Mouse (Mus musculus): Measurements from ENCODE around the gene Slf2.

The Slf2 gene

GRCm38 (mm10) chr19:44984420-44984819 lies 53.5 kb downstream of the Slf2 start:
- DNase-seq (ENCODE audit: low spot score in 2 of 2) = no peak

GRCm38 (mm10) chr19:44985159-44985988 lies 54.4 kb downstream of the Slf2 start:
- no peak for DNase-seq (ENCODE audit: low spot score in 2 of 2)

GRCm38 (mm10) chr19:44987004-44987403 lies 56.1 kb downstream of the Slf2 start:
- no peak for DNase-seq (ENCODE audit: low spot score in 2 of 2)

GRCm38 (mm10) chr19:44987851-44988250 lies 56.9 kb downstream of the Slf2 start:
- DNase-seq (ENCODE audit: low spot score in 2 of 2) = no peak

- no peak for DNase-seq (ENCODE audit: low spot score in 2 of 2)
Observed at GRCm38 (mm10) chr19:44988321-44988720, 57.4 kb downstream of the Slf2 start.

- no peak for DNase-seq (ENCODE audit: low spot score in 2 of 2)
Observed at GRCm38 (mm10) chr19:44988831-44989566, 58.0 kb downstream of the Slf2 start, which contains the start of gene Sema4g. Sema4g (plus strand) TSS chr19:44989101.

GRCm38 (mm10) chr19:44989567-44990495 lies 58.9 kb downstream of the Slf2 start:
- no peak for DNase-seq (ENCODE audit: low spot score in 2 of 2)

- DNase-seq (ENCODE audit: low spot score in 2 of 2) = no peak
Observed at GRCm38 (mm10) chr19:44991031-44991430, 60.1 kb downstream of the Slf2 start.

- DNase-seq (ENCODE audit: low spot score in 2 of 2) = no peak
Observed at GRCm38 (mm10) chr19:44992246-44992645, 61.3 kb downstream of the Slf2 start.

- DNase-seq (ENCODE audit: low spot score in 2 of 2) = no peak
Observed at GRCm38 (mm10) chr19:44992712-44993111, 61.8 kb downstream of the Slf2 start.

- no peak for DNase-seq (ENCODE audit: low spot score in 2 of 2)
Observed at GRCm38 (mm10) chr19:44997786-44998185, 66.8 kb downstream of the Slf2 start.

- no peak for DNase-seq (ENCODE audit: low spot score in 2 of 2)
Observed at GRCm38 (mm10) chr19:44999647-45000046, 68.7 kb downstream of the Slf2 start.

- DNase-seq (ENCODE audit: low spot score in 2 of 2) = no peak
Observed at GRCm38 (mm10) chr19:45002301-45002700, 71.3 kb downstream of the Slf2 start.

- no peak for DNase-seq (ENCODE audit: low spot score in 2 of 2)
Observed at GRCm38 (mm10) chr19:45003740-45004516, 73.0 kb downstream of the Slf2 start.

GRCm38 (mm10) chr19:45005444-45005843 lies 74.5 kb downstream of the Slf2 start, which contains the start of gene Twnk:
Twnk (plus strand) TSS chr19:45005663.
- no peak for DNase-seq (ENCODE audit: low spot score in 2 of 2)

- peak; percentile 94 to 96 for DNase-seq (ENCODE audit: low spot score in 2 of 2)
Observed at GRCm38 (mm10) chr19:45005957-45006712, 75.2 kb downstream of the Slf2 start, which contains the start of gene Mrpl43. Mrpl43 (minus strand) TSS chr19:45006442.

- DNase-seq (ENCODE audit: low spot score in 2 of 2) = no peak
Observed at GRCm38 (mm10) chr19:45007021-45007420, 76.1 kb downstream of the Slf2 start.

GRCm38 (mm10) chr19:45007425-45008191 lies 76.7 kb downstream of the Slf2 start:
- no peak for DNase-seq (ENCODE audit: low spot score in 2 of 2)

GRCm38 (mm10) chr19:45010646-45011045 lies 79.7 kb downstream of the Slf2 start:
- no peak for DNase-seq (ENCODE audit: low spot score in 2 of 2)

Measured in frontal cortex, postnatal 25 days (tissue).